Mouse (Mus musculus) intestine, postnatal 0 days (tissue): ENCODE results near the gene Pitx2. TPM values are rescaled to one million over a fixed set of nuclear protein-coding genes. Genes with fewer than 3 reads are reported as not detected.

ENCODE experiments used
- ATAC-seq: fragments of 200-750 bp; cut with Nextera tagmentation; 2 replicates; pipeline ENCODE4 v1.8.0; 2017; ENCODE audit warnings: mild to moderate bottlenecking, moderate TSS enrichment, moderate library complexity
- H3K27ac ChIP-seq: fragments of 300-500 bp; sonication (generic); 2 replicates; pipeline ENCODE4 v1.5.1; 2014; ENCODE audit warnings: mild to moderate bottlenecking, low read depth, low read length, moderate library complexity
- H3K27me3 ChIP-seq: fragments of 300-500 bp; sonication (generic); replicated peaks from 2 replicates; pipeline ENCODE4 v1.6.1; 2014; ENCODE audit warnings: low read length, mixed read lengths; ENCODE audit not compliant: control insufficient read depth, insufficient read depth
- H3K36me3 ChIP-seq: fragments of 300-500 bp; sonication (generic); 2 replicates; pipeline ENCODE4 v1.6.1; 2014; ENCODE audit warnings: mild to moderate bottlenecking, moderate library complexity; ENCODE audit not compliant: control insufficient read depth, insufficient read depth
- H3K4me1 ChIP-seq: fragments of 300-500 bp; sonication (generic); replicated peaks from 2 replicates; pipeline ENCODE4 v1.6.1; 2014; ENCODE audit warnings: antibody characterized with exemption, low read length, mixed read lengths; ENCODE audit not compliant: control insufficient read depth, insufficient read depth
- H3K4me2 ChIP-seq: fragments of 300-500 bp; sonication (generic); replicated peaks from 2 replicates; pipeline ENCODE4 v1.6.1; 2014; ENCODE audit warnings: low read depth, mild to moderate bottlenecking, moderate library complexity
- H3K4me3 ChIP-seq: fragments of 300-500 bp; sonication (generic); 2 replicates; pipeline ENCODE4 v1.5.1; 2014; ENCODE audit warnings: low read depth, low read length
- H3K9ac ChIP-seq: fragments of 300-500 bp; sonication (generic); 2 replicates; pipeline ENCODE4 v1.6.1; 2014; ENCODE audit warnings: mild to moderate bottlenecking, low read depth, low read length
- H3K9me3 ChIP-seq: fragments of 300-500 bp; sonication (generic); 2 replicates; pipeline ENCODE4 v1.6.1; 2016; ENCODE audit warnings: mixed run types; ENCODE audit not compliant: control insufficient read depth
- CTCF ChIP-seq: sonication (generic); IDR thresholded peaks from 2 replicates; pipeline ENCODE4 v1.5.1; 2016; ENCODE audit warnings: low read depth, mild to moderate bottlenecking, control low read depth, antibody characterized with exemption, moderate library complexity
- WGBS: fragments of 180-500 bp; shearing (Covaris S2); extraction: QIAGEN DNeasy Blood & Tissue Kit; methylation state at CpG from one replicate; pipeline ENCODE4 v1.1.7; 2014; 5-methylcytosine and 5-hydroxymethylcytosine counted together
- polyA plus RNA-seq: library from polyadenylated mRNA; unstranded; fragments of >200 nt; fragmentation: Nextera tagmentation; extraction: Ambion mirVana; gene quantifications from 2 replicates; pipeline ENCODE4 v1.2.1, GENCODE M21; 2015

Gene Pitx2
- polyA plus RNA-seq, 1 experiment from 2014 or later = 18.3 TPM

- no peaks in the 10 kb centered on the region for H3K36me3 ChIP-seq
- H3K9ac ChIP-seq = no peak overlapping the region
- TF ChIP-seq CTCF = no peak
Observed at GRCm38 (mm10) chr3:129164246-129164645, 35.4 kb upstream of the Pitx2 start.

GRCm38 (mm10) chr3:129165715-129166114 lies 34.0 kb upstream of the Pitx2 start:
- no peaks in the 10 kb centered on the region for H3K4me1 ChIP-seq
- TF ChIP-seq CTCF = no peak

More at GRCm38 (mm10) chr3:129164246-129164645, 35.4 kb upstream of the Pitx2 start:
- Histone ChIP-seq H3K4me3 (no peak overlapping the region), H3K4me2 (no peak overlapping the region), H3K9me3 (no peaks in the 10 kb centered on the region), H3K27me3 (no peaks in the 10 kb centered on the region), H3K27ac (no peak overlapping the region), H3K4me1 (no peaks in the 10 kb centered on the region)
- WGBS = 84% methylated on average over 1 of the region's 1 CpGs
- ATAC-seq = no peak

GRCm38 (mm10) chr3:129166684-129167083 lies 33.0 kb upstream of the Pitx2 start:
- H3K4me3 ChIP-seq = no peak overlapping the region
- H3K27ac ChIP-seq = no peak overlapping the region
- no peaks in the 10 kb centered on the region for H3K36me3 ChIP-seq
- peak; percentile 70 for TF ChIP-seq CTCF
- H3K27me3 ChIP-seq = no peaks in the 10 kb centered on the region
- no peak overlapping the region for H3K4me2 ChIP-seq
- H3K9me3 ChIP-seq = no peaks in the 10 kb centered on the region
- 24% methylated on average over 6 of the region's 6 CpGs for WGBS
- H3K9ac ChIP-seq = no peak overlapping the region
- peak; percentile 78 for ATAC-seq
- H3K4me1 ChIP-seq = no peaks in the 10 kb centered on the region

More at GRCm38 (mm10) chr3:129165715-129166114, 34.0 kb upstream of the Pitx2 start:
- Histone ChIP-seq H3K36me3 (no peaks in the 10 kb centered on the region), H3K27me3 (no peaks in the 10 kb centered on the region), H3K9ac (no peak overlapping the region), H3K4me2 (no peak overlapping the region), H3K9me3 (no peaks in the 10 kb centered on the region), H3K27ac (no peak overlapping the region), H3K4me3 (no peak overlapping the region)
- 87% methylated on average over 8 of the region's 8 CpGs for WGBS
- ATAC-seq = no peak

GRCm38 (mm10) chr3:129170416-129170815 lies 29.3 kb upstream of the Pitx2 start:
- no peak for TF ChIP-seq CTCF
- Histone ChIP-seq H3K36me3 (no peaks in the 10 kb centered on the region), H3K9me3 (no peaks in the 10 kb centered on the region), H3K27me3 (no peaks in the 10 kb centered on the region), H3K4me2 (no peak overlapping the region), H3K9ac (no peak overlapping the region), H3K27ac (no peak overlapping the region), H3K4me1 (no peaks in the 10 kb centered on the region), H3K4me3 (no peak overlapping the region)
- no peak for ATAC-seq
- WGBS = 79% methylated on average over 7 of the region's 7 CpGs

GRCm38 (mm10) chr3:129171789-129172188 lies 27.9 kb upstream of the Pitx2 start:
- Histone ChIP-seq H3K9me3 (no peaks in the 10 kb centered on the region), H3K9ac (no peak overlapping the region), H3K36me3 (no peaks in the 10 kb centered on the region), H3K4me3 (no peak overlapping the region), H3K4me2 (no peak overlapping the region), H3K4me1 (no peaks in the 10 kb centered on the region), H3K27me3 (no peaks in the 10 kb centered on the region), H3K27ac (no peak overlapping the region)
- WGBS = 98% methylated on average over 4 of the region's 4 CpGs
- no peak for ATAC-seq
- TF ChIP-seq CTCF = no peak

GRCm38 (mm10) chr3:129194436-129194835 lies 5.2 kb upstream of the Pitx2 start:
- WGBS = 42% methylated on average over 12 of the region's 12 CpGs
- H3K4me2 ChIP-seq = no peak overlapping the region
- no peaks in the 10 kb centered on the region for H3K4me1 ChIP-seq
- no peak overlapping the region for H3K4me3 ChIP-seq
- no peaks in the 10 kb centered on the region for H3K36me3 ChIP-seq
- H3K27me3 ChIP-seq = peaks cover 53% of the 10 kb centered on the region
- H3K9ac ChIP-seq = no peak overlapping the region
- TF ChIP-seq CTCF = no peak
- ATAC-seq = no peak
- H3K9me3 ChIP-seq = no peaks in the 10 kb centered on the region
- H3K27ac ChIP-seq = no peak overlapping the region

GRCm38 (mm10) chr3:129195036-129195435 lies 4.6 kb upstream of the Pitx2 start:
- no peak for ATAC-seq
- WGBS = 28% methylated on average over 16 of the region's 16 CpGs
- peaks cover 59% of the 10 kb centered on the region for H3K27me3 ChIP-seq

More at GRCm38 (mm10) chr3:129195036-129195435, 4.6 kb upstream of the Pitx2 start:
- H3K27ac ChIP-seq = no peak overlapping the region
- no peaks in the 10 kb centered on the region for H3K9me3 ChIP-seq
- H3K4me2 ChIP-seq = no peak overlapping the region
- no peak for TF ChIP-seq CTCF
- H3K4me1 ChIP-seq = no peaks in the 10 kb centered on the region
- H3K9ac ChIP-seq = no peak overlapping the region
- no peak overlapping the region for H3K4me3 ChIP-seq
- no peaks in the 10 kb centered on the region for H3K36me3 ChIP-seq
